30 mouse cellular contexts compared by ENCODE assay signal in the genomic region with DNA sequence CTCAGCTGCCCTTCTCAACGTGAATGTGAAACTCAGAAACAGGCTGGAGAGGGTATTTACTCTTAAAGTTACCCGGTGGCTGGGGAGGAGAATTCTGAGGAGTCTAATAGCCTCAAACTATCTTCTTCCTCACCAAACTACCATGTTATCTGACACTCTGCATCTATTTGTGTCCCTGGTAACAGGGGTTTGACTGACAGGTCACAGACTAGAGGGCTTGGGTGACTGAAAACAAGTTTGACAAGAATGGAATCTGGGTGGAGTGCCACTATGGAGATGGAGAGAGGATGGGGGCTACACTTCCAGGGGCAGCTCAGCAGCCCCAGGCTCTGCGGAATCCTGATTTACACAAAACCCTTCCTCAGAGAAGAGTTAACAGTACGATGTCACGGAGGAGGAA. TPM values are rescaled to one million over a fixed set of nuclear protein-coding genes. Genes with fewer than 3 reads are reported as not detected.
DNase-seq lines count a peak whose midpoint lies in the region; ATAC-seq lines count a peak whose summit lies in the region.
"Had no signal": no experiment of that assay in that cellular context is flagged by ENCODE, and none has a peak within 500 bp of the region (broad histone marks: within the 10 kb centered on the region; RNA-seq: fewer than 3 reads in every experiment).

No protein-coding gene starts in this region.

- peaks cover 45% of the 10 kb centered on the region for H3K27me3 ChIP-seq in heart, embryonic 11.5 days (ENCODE audit: control insufficient read depth, insufficient read depth, low read length)
- peaks cover 75% of the 10 kb centered on the region for H3K27me3 ChIP-seq in midbrain, embryonic 10.5 days (ENCODE audit: low read depth, poor library complexity, severe bottlenecking)
- peaks cover 70% of the 10 kb centered on the region for H3K27me3 ChIP-seq in midbrain, embryonic 13.5 days
- peaks cover 59% of the 10 kb centered on the region for H3K27me3 ChIP-seq in embryonic facial prominence, embryonic 12.5 days
- peaks cover 34% of the 10 kb centered on the region for H3K27me3 ChIP-seq in hindbrain, embryonic 16.5 days (replicated peaks; ENCODE audit: control insufficient read depth, insufficient read depth, low read length)
- H3K27me3 ChIP-seq: Patski had no signal

- ATAC-seq in heart, embryonic 11.5 days (replicated peaks; ENCODE audit: insufficient number of reproducible peaks, low FRiP score, low TSS enrichment) = no peak
- no peak for ATAC-seq in midbrain, embryonic 13.5 days
- ATAC-seq in embryonic facial prominence, embryonic 12.5 days (ENCODE audit: insufficient number of reproducible peaks, insufficient read depth, low FRiP score, low TSS enrichment) = no peak
- ATAC-seq in hindbrain, embryonic 16.5 days = no peak
- ATAC-seq: forebrain, embryonic 15.5 days; midbrain, embryonic 16.5 days; Patski had no signal

- no peak overlapping the region for H3K27ac ChIP-seq in heart, embryonic 11.5 days (ENCODE audit: low read depth, low read length)
- no peak overlapping the region for H3K27ac ChIP-seq in midbrain, embryonic 10.5 days (replicated peaks)
- no peak overlapping the region for H3K27ac ChIP-seq in midbrain, embryonic 13.5 days
- no peak overlapping the region for H3K27ac ChIP-seq in embryonic facial prominence, embryonic 12.5 days
- H3K27ac ChIP-seq in hindbrain, embryonic 16.5 days (ENCODE audit: low read depth, low read length) = no peak overlapping the region
- H3K27ac ChIP-seq: forebrain, embryonic 15.5 days; heart, embryonic 15.5 days; limb, embryonic 15.5 days; liver, embryonic 14.5 days; neural tube, embryonic 13.5 days had no signal

- no peak overlapping the region for H3K9ac ChIP-seq in heart, embryonic 11.5 days (ENCODE audit: low read depth, low read length)
- H3K9ac ChIP-seq in midbrain, embryonic 13.5 days (replicated peaks) = no peak overlapping the region
- H3K9ac ChIP-seq in embryonic facial prominence, embryonic 12.5 days = no peak overlapping the region
- H3K9ac ChIP-seq in hindbrain, embryonic 16.5 days (ENCODE audit: low read depth, low read length) = no peak overlapping the region
- H3K9ac ChIP-seq: forebrain, embryonic 15.5 days; heart, embryonic 15.5 days; limb, embryonic 15.5 days; liver, embryonic 14.5 days; lung, embryonic 14.5 days; neural tube, embryonic 13.5 days had no signal

- no peaks in the 10 kb centered on the region for H3K36me3 ChIP-seq in heart, embryonic 11.5 days (ENCODE audit: control insufficient read depth, insufficient read depth, low read length)
- H3K36me3 ChIP-seq in midbrain, embryonic 10.5 days = no peaks in the 10 kb centered on the region
- no peaks in the 10 kb centered on the region for H3K36me3 ChIP-seq in midbrain, embryonic 13.5 days
- H3K36me3 ChIP-seq in embryonic facial prominence, embryonic 12.5 days = no peaks in the 10 kb centered on the region
- no peaks in the 10 kb centered on the region for H3K36me3 ChIP-seq in hindbrain, embryonic 16.5 days (ENCODE audit: control insufficient read depth, insufficient read depth, low read length)
- H3K36me3 ChIP-seq: forebrain, embryonic 15.5 days; G1E; heart, embryonic 15.5 days; limb, embryonic 15.5 days; neural tube, embryonic 13.5 days had no signal

- 7% methylated on average over 5 of the region's 5 CpGs for WGBS in heart, embryonic 11.5 days (ENCODE audit: insufficient replicate concordance)
- under 1% methylated on average over 5 of the region's 5 CpGs for WGBS in midbrain, embryonic 10.5 days
- 4% methylated on average over 5 of the region's 5 CpGs for WGBS in midbrain, embryonic 13.5 days
- WGBS in embryonic facial prominence, embryonic 12.5 days = 3% methylated on average over 5 of the region's 5 CpGs
- 3% methylated on average over 5 of the region's 5 CpGs for WGBS in hindbrain, embryonic 16.5 days

- H3K4me3 ChIP-seq in heart, embryonic 11.5 days (ENCODE audit: low read depth, low read length) = peak overlapping the region; percentile 18
- H3K4me3 ChIP-seq in midbrain, embryonic 10.5 days = no peak overlapping the region
- H3K4me3 ChIP-seq in midbrain, embryonic 13.5 days (replicated peaks) = no peak overlapping the region
- H3K4me3 ChIP-seq in embryonic facial prominence, embryonic 12.5 days = no peak overlapping the region
- H3K4me3 ChIP-seq in hindbrain, embryonic 16.5 days (ENCODE audit: low read length) = no peak overlapping the region
- H3K4me3 ChIP-seq: forebrain, embryonic 15.5 days; heart, embryonic 15.5 days; limb, embryonic 15.5 days; myocyte; neural tube, embryonic 13.5 days had no signal

- peaks cover 9% of the 10 kb centered on the region; the same call in 1 of the 2 replicates for H3K4me1 ChIP-seq in heart, embryonic 11.5 days (ENCODE audit: control insufficient read depth, insufficient read depth, low read length)
- H3K4me1 ChIP-seq in midbrain, embryonic 10.5 days = peaks cover 31% of the 10 kb centered on the region
- H3K4me1 ChIP-seq in midbrain, embryonic 13.5 days (replicated peaks) = peaks cover 10% of the 10 kb centered on the region; the same call in 1 of the 2 replicates
- 0 out of 2 replicates have a peak, but pooled peaks cover 4% of the 10 kb centered on the region for H3K4me1 ChIP-seq in embryonic facial prominence, embryonic 12.5 days
- no peaks in the 10 kb centered on the region for H3K4me1 ChIP-seq in hindbrain, embryonic 16.5 days (ENCODE audit: control insufficient read depth, insufficient read depth, low read depth, low read length)
- H3K4me1 ChIP-seq: forebrain, embryonic 15.5 days had no signal

- H3K9me3 ChIP-seq in heart, embryonic 11.5 days (replicated peaks; ENCODE audit: control insufficient read depth, low read length) = no peaks in the 10 kb centered on the region
- no peaks in the 10 kb centered on the region for H3K9me3 ChIP-seq in midbrain, embryonic 10.5 days (replicated peaks)
- no peaks in the 10 kb centered on the region for H3K9me3 ChIP-seq in midbrain, embryonic 13.5 days
- no peaks in the 10 kb centered on the region for H3K9me3 ChIP-seq in embryonic facial prominence, embryonic 12.5 days
- no peaks in the 10 kb centered on the region for H3K9me3 ChIP-seq in hindbrain, embryonic 16.5 days (ENCODE audit: control insufficient read depth, low read length)
- H3K9me3 ChIP-seq: forebrain, embryonic 15.5 days; heart, embryonic 15.5 days; limb, embryonic 15.5 days; neural tube, embryonic 13.5 days had no signal

- intact Hi-C loops in heart, postnatal 36 days (cut with DNase I) = no loop called here

- DNase-seq in heart, postnatal 36 days = no peak
- peak; percentile 26 for DNase-seq in midbrain, embryonic 10.5 days (ENCODE audit: low spot score)
- peak; percentile 40 for DNase-seq in embryo, embryonic 10 days (ENCODE audit: low spot score)
- no peak for DNase-seq in B cell, adult 2 months
- DNase-seq: adrenal gland, adult 2 months; cerebellum, adult 11 months; cerebellum, adult 9-11 months; gastrocnemius, postnatal 14 days; kidney, adult 18-20 months; kidney, postnatal 4 days; left cerebral cortex, postnatal 4 days; lung, embryonic 14.5 days; right cerebral cortex, adult 18-20 months; right cerebral cortex, postnatal 4 days; thymus, adult 18-20 months; thymus, postnatal 36 days had no signal

- peak overlapping the region; percentile 52 for H3K4me2 ChIP-seq in heart, embryonic 11.5 days
- H3K4me2 ChIP-seq in midbrain, embryonic 13.5 days (replicated peaks) = no peak overlapping the region
- H3K4me2 ChIP-seq in embryonic facial prominence, embryonic 12.5 days (replicated peaks) = peak overlapping the region; percentile 12; the same call in 1 of the 2 replicates
- H3K4me2 ChIP-seq in hindbrain, embryonic 16.5 days (ENCODE audit: low read length) = no peak overlapping the region
- H3K4me2 ChIP-seq: forebrain, embryonic 15.5 days; limb, embryonic 15.5 days; lung, embryonic 14.5 days; neural tube, embryonic 13.5 days had no signal

RNA-seq across cellular contexts. Expression of a gene that starts 27.7 kb away (rescaled TPM):
- polyA plus RNA-seq in heart, embryonic 11.5 days (2014; fragmentation: Nextera tagmentation; extraction: Ambion mirVana) = 32.7 and 32.8 TPM in 2 replicates
- total RNA-seq in heart, postnatal 36 days (2021) = 1 to 10 TPM in 1 of 2 experiments, under 1 TPM in 1; 0.43 to 1.1 TPM
- 27.8 and 47.0 TPM in 2 replicates for polyA plus RNA-seq in midbrain, embryonic 10.5 days (2016; fragmentation: Nextera tagmentation; extraction: Ambion mirVana)
- polyA plus RNA-seq in midbrain, embryonic 13.5 days (2015; fragmentation: Nextera tagmentation; extraction: Ambion mirVana) = 59.2 and 101 TPM in 2 replicates
- 54.6 and 55.2 TPM in 2 replicates for polyA plus RNA-seq in embryonic facial prominence, embryonic 12.5 days (2016; fragmentation: Nextera tagmentation; extraction: Ambion mirVana)
- 2.7 and 3.1 TPM in 2 replicates for polyA plus RNA-seq in hindbrain, embryonic 16.5 days (2015; fragmentation: Nextera tagmentation; extraction: Ambion mirVana)
- total RNA-seq: left cerebral cortex, postnatal 4 days; megakaryocyte, adult 5-6 weeks had no signal
- polyA plus RNA-seq: G1E had no signal

Comparison
In these comparisons a context has a peak if more than half of its experiments do, and no peak if none do; other contexts are left out.
1. H3K4me2 ChIP-seq: peak in heart, embryonic 11.5 days (single experiment) and embryonic facial prominence, embryonic 12.5 days (single experiment); none in midbrain, embryonic 13.5 days (single experiment) and hindbrain, embryonic 16.5 days (single experiment).
2. DNase-seq: peak in midbrain, embryonic 10.5 days (single experiment) and embryo, embryonic 10 days (single experiment); none in heart, postnatal 36 days (0 of 2) and B cell, adult 2 months (0 of 2).